Mouse (Mus musculus) embryonic facial prominence, embryonic 12.5 days (tissue): Measurements from ENCODE around the gene Gpr176. TPM values are rescaled to one million over a fixed set of nuclear protein-coding genes. Genes with fewer than 3 reads are reported as not detected.

Source experiments
- ATAC-seq: fragments of 200-750 bp; cut with Nextera tagmentation; 2 replicates; pipeline ENCODE4 v1.8.0; 2017; ENCODE audit not compliant: insufficient number of reproducible peaks, insufficient read depth, low FRiP score, low TSS enrichment
- H3K27ac ChIP-seq: fragments of 300-500 bp; sonication (generic); 2 replicates; pipeline ENCODE4 v1.5.1; 2016; ENCODE audit warnings: mild to moderate bottlenecking
- H3K27me3 ChIP-seq: fragments of 300-500 bp; sonication (generic); 2 replicates; pipeline ENCODE4 v1.6.1; 2016; ENCODE audit warnings: mild to moderate bottlenecking, moderate library complexity
- H3K36me3 ChIP-seq: fragments of 300-500 bp; sonication (generic); 2 replicates; pipeline ENCODE4 v1.6.1; 2016; ENCODE audit warnings: mild to moderate bottlenecking
- H3K4me1 ChIP-seq: fragments of 300-500 bp; sonication (generic); 2 replicates; pipeline ENCODE4 v1.6.1; 2016
- H3K4me2 ChIP-seq: fragments of 300-500 bp; sonication (generic); replicated peaks from 2 replicates; pipeline ENCODE4 v1.6.1; 2016; ENCODE audit warnings: mild to moderate bottlenecking, moderate library complexity
- H3K4me3 ChIP-seq: fragments of 300-500 bp; sonication (generic); 2 replicates; pipeline ENCODE4 v1.5.1; 2016; ENCODE audit warnings: mild to moderate bottlenecking
- H3K9ac ChIP-seq: fragments of 300-500 bp; sonication (generic); 2 replicates; pipeline ENCODE4 v1.6.1; 2016; ENCODE audit warnings: mild to moderate bottlenecking, moderate library complexity
- H3K9me3 ChIP-seq: fragments of 300-500 bp; sonication (generic); 2 replicates; pipeline ENCODE4 v1.6.1; 2016; ENCODE audit warnings: mild to moderate bottlenecking, moderate library complexity
- WGBS: fragments of 180-500 bp; shearing (Covaris S2); methylation state at CpG from one replicate; pipeline ENCODE4 v1.1.7; 2016; 5-methylcytosine and 5-hydroxymethylcytosine counted together
- polyA plus RNA-seq: library from polyadenylated mRNA; unstranded; fragments of >200 nt; fragmentation: Nextera tagmentation; extraction: Ambion mirVana; gene quantifications from 2 replicates; pipeline ENCODE4 v1.2.1, GENCODE M21; 2016

The Gpr176 gene
- polyA plus RNA-seq, 1 experiment from 2014 or later = 0.41 TPM

DNA sequence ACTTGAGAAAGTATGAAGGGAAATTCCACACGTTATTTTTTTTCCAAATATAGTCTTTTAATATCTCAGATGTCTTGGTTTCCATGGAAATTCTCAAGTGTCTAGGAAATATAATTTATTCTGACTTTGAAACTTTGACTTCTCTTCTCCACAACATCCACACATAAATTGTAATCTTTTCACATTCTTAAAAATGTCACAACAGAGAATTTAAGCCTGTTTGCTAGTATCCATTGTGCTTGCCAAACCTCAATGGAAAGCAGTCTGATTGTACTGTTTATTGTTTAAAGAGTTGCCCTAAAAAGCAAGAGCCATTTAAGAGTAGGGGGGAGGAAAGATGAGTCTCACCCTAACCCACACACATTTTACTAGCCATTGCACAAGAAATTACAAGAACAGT is 1.4 kb downstream of the Gpr176 start:
- peaks cover 9% of the 10 kb centered on the region; the same call in 1 of the 2 replicates for H3K4me1 ChIP-seq
- no peak overlapping the region for H3K4me3 ChIP-seq
- H3K9me3 ChIP-seq = no peaks in the 10 kb centered on the region
- no peak for ATAC-seq
- no peaks in the 10 kb centered on the region for H3K36me3 ChIP-seq
- H3K4me2 ChIP-seq = no peak overlapping the region
- H3K9ac ChIP-seq = no peak overlapping the region
- peaks cover 35% of the 10 kb centered on the region for H3K27me3 ChIP-seq
- WGBS = 48% methylated on average over 1 of the region's 1 CpGs
- no peak overlapping the region for H3K27ac ChIP-seq

DNA sequence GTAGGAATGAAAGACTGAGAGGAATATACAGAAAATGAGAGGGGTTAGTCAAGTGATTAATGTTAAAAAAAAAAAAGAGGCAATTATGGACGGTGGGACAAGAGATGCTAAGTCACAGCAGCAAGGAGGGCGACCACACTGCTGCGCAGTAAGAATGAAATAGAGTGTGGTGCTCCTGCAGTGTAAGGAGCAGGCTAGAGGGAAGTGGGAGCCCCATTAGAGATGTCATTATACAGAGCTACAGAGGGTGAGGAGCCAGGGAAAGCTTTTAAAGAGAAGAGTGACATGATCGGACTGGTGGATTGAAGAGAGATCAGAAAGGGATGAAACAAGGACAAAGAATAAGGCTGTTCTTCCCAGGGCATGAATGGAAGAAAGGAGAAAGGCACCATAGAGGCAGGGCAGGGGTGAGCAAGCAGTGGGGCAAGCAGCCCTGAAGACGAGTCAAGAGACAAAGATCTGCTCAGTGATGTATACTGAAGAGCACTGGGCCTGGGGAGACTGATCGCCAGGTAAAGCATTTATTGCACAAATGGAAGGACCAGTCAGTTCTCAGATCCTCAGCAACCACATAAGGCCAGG is 18.0 kb downstream of the Gpr176 start:
- ATAC-seq = no peak
- Histone ChIP-seq H3K4me1 (no peaks in the 10 kb centered on the region), H3K27me3 (no peaks in the 10 kb centered on the region), H3K36me3 (no peaks in the 10 kb centered on the region), H3K4me3 (no peak overlapping the region), H3K9me3 (no peaks in the 10 kb centered on the region), H3K27ac (no peak overlapping the region), H3K9ac (no peak overlapping the region), H3K4me2 (no peak overlapping the region)
- WGBS = 68% methylated on average over 6 of the region's 6 CpGs

DNA sequence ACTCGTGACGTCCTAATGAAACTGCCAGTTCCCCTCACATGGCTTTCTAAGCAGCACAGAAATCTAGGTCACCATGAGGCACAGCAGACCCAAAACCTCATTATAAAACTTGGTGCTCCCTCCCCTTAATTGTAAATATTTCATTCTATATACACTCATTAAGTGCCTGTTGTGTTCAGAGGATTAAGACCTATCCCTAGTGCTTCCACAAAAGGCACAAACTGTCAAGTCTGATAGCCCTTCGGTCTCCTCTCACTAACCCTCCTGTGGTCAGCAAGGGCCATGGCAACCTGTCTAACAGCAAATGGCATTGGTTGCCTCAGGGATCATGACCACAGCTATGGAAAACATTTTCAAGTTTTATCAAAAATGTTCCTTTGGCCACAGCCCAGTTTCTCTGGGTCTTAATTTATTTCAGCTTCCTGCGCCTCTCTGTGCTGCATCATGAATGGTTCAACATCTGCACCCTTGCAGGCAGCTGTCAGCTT is 19.3 kb downstream of the Gpr176 start:
- Histone ChIP-seq H3K27ac (no peak overlapping the region), H3K4me1 (no peaks in the 10 kb centered on the region), H3K4me3 (no peak overlapping the region), H3K9me3 (no peaks in the 10 kb centered on the region), H3K9ac (no peak overlapping the region), H3K27me3 (no peaks in the 10 kb centered on the region), H3K36me3 (no peaks in the 10 kb centered on the region), H3K4me2 (no peak overlapping the region)
- no peak for ATAC-seq
- 68% methylated on average over 4 of the region's 4 CpGs for WGBS

DNA sequence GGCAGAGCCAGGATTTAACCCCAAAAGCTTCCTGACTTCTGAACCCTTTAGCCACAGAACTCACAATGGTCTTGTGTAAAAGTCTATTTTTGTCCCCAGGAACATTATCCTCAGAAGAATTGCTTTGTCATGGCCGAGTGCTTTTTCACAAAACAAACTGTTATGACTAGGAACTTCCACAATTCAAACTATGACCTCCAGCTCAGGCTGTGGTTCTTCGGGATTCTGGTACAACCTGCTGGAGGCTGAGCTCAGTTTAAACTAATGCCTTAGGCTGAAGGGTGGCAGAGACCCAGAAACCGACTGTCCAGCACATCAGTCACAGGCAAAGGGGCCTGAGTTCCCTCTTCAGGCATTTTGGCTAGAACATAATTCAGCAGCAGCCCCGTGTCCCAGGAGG is 19.7 kb downstream of the Gpr176 start:
- ATAC-seq = no peak
- WGBS = 50% methylated on average over 4 of the region's 4 CpGs
- no peaks in the 10 kb centered on the region for H3K9me3 ChIP-seq
- H3K27ac ChIP-seq = no peak overlapping the region
- no peaks in the 10 kb centered on the region for H3K4me1 ChIP-seq
- no peak overlapping the region for H3K9ac ChIP-seq
- H3K4me2 ChIP-seq = no peak overlapping the region
- no peak overlapping the region for H3K4me3 ChIP-seq
- no peaks in the 10 kb centered on the region for H3K36me3 ChIP-seq
- H3K27me3 ChIP-seq = no peaks in the 10 kb centered on the region

DNA sequence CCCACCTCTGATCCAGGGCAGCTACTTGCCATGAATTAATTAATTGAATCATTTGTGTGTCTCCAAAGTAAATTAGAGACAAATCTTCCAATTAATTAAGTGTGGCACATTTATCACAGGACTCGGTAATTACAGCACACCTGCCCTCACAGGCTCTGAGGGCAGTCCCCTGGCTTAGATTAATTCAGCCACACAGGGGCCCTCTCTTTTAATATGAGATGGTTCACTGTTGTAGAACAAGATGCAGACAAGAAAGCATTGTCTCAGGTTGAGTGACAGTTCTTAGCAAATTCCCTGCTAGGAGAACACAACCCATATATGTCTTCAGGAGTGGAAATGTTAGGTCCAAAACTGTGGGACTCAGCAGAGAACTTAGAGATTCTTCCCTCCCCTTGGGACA is 27.7 kb downstream of the Gpr176 start:
- no peaks in the 10 kb centered on the region for H3K36me3 ChIP-seq
- no peaks in the 10 kb centered on the region for H3K9me3 ChIP-seq
- H3K4me1 ChIP-seq = no peaks in the 10 kb centered on the region
- no peak overlapping the region for H3K4me3 ChIP-seq
- no peak overlapping the region for H3K9ac ChIP-seq
- WGBS = 43% methylated on average over 1 of the region's 1 CpGs
- no peak overlapping the region for H3K27ac ChIP-seq
- ATAC-seq = no peak
- H3K4me2 ChIP-seq = no peak overlapping the region
- H3K27me3 ChIP-seq = no peaks in the 10 kb centered on the region

DNA sequence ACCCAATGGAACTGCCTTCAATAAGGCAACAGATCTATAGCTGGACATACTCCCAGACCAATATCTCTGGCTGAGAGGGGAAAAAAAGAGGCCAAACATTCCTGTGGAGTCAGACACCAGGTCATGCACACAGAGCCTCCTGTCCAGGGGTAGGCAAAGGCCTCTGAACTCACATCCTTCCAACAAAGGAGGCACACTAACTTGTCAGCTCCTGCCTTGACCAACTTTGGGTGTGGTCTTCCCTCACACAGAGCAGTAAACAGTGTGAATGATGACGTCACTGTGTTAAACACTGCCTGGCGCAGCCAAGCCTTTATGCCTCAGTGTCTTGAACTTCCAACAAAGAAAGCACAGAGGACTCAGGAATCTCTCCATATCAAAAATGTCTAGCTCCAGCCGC is 29.3 kb downstream of the Gpr176 start:
- Histone ChIP-seq H3K4me3 (no peak overlapping the region), H3K27ac (no peak overlapping the region), H3K27me3 (no peaks in the 10 kb centered on the region), H3K4me1 (no peaks in the 10 kb centered on the region), H3K9ac (no peak overlapping the region), H3K9me3 (no peaks in the 10 kb centered on the region), H3K4me2 (no peak overlapping the region), H3K36me3 (no peaks in the 10 kb centered on the region)
- ATAC-seq = no peak
- 77% methylated on average over 3 of the region's 3 CpGs for WGBS

DNA sequence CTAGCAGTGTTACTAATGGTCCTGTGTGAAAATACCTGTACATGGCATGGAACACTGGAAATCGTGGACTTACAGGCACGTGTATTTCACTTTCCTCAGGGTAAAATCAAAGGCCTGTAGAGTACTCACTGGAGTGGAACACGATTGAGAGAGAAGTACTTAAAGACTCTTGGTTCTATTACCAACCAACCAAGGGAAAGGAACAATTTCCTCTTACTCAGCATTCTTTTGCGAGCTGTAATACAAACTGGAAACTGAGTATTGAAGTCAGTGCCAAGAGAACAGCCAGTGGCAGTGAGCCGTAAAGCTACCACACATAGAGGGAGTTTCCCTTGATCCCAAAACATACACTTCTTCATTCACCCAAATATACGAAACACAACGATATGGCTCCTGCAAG is 31.9 kb downstream of the Gpr176 start:
- no peak for ATAC-seq
- H3K4me2 ChIP-seq = no peak overlapping the region
- WGBS = 80% methylated on average over 7 of the region's 7 CpGs
- H3K36me3 ChIP-seq = no peaks in the 10 kb centered on the region
- H3K27ac ChIP-seq = no peak overlapping the region
- no peak overlapping the region for H3K9ac ChIP-seq
- no peaks in the 10 kb centered on the region for H3K27me3 ChIP-seq
- no peaks in the 10 kb centered on the region for H3K9me3 ChIP-seq
- H3K4me1 ChIP-seq = no peaks in the 10 kb centered on the region
- no peak overlapping the region for H3K4me3 ChIP-seq

DNA sequence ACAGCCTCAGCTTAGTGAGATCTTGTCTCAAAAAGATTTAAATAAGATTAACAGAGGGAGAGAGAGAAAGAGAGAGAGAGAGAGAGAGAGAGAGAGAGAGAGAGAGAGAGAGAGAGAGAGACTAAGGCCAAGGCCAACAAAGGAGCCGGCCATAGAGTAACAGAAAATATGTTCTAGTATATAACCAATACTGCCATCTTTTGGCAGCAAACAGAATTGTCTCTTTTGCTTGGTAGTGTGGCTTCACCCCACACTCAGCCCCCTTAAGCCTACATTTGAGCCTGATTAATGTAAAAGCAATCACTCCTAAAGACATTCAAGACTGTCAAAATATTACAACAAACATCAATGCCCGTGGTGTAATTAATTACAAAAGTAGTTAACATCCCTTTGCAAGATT is 37.1 kb downstream of the Gpr176 start:
- H3K4me1 ChIP-seq = no peaks in the 10 kb centered on the region
- H3K36me3 ChIP-seq = no peaks in the 10 kb centered on the region
- H3K4me3 ChIP-seq = no peak overlapping the region
- no peaks in the 10 kb centered on the region for H3K27me3 ChIP-seq
- no peak overlapping the region for H3K9ac ChIP-seq
- no peak for ATAC-seq
- WGBS = 48% methylated on average over 2 of the region's 2 CpGs
- no peaks in the 10 kb centered on the region for H3K9me3 ChIP-seq
- H3K27ac ChIP-seq = no peak overlapping the region
- H3K4me2 ChIP-seq = no peak overlapping the region

DNA sequence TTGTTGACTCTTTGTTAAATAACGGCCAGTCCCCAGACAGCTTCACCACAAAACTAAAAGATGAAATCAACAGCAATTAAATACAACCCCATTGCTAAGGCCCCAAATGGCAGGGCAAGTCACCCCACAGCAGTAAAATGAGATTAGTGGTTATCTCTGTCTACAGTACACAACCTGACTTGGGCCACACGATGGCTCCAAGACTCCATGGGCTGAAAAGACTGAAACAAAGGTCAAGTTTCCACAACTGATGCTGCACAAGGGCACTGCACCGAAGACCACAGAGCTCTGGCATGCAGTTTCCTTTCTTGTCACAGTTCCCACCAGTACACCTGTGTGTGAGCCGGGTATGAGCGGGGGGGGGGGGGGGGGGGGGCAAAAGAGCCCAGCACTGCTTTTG is 50.6 kb downstream of the Gpr176 start:
- WGBS = 61% methylated on average over 4 of the region's 5 CpGs
- ATAC-seq = no peak

DNA sequence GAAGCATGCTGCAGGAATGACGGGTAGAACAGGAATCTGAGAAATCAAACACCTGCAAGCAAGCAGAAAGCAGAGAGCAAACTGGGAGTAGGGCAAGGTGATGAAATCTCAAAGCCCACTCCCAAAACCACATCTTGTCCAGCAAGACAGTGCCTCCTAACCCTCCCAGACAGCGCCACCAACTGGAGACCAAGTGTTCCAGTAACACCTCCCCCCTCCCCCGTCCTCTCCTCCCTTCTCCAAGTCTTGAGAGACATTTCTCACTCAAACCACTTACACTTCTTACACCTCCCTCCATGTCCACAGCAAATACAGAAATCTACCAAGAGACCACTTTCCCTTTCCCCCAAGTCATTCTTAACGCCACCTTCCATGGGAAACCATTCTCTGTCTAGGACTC is 51.4 kb downstream of the Gpr176 start:
- Histone ChIP-seq H3K27me3 (no peaks in the 10 kb centered on the region), H3K9ac (no peak overlapping the region), H3K9me3 (no peaks in the 10 kb centered on the region), H3K27ac (no peak overlapping the region), H3K36me3 (no peaks in the 10 kb centered on the region), H3K4me1 (no peaks in the 10 kb centered on the region), H3K4me2 (no peak overlapping the region), H3K4me3 (no peak overlapping the region)
- no peak for ATAC-seq
- 70% methylated on average over 4 of the region's 4 CpGs for WGBS

More for the DNA sequence above, 50.6 kb downstream of the Gpr176 start:
- Histone ChIP-seq H3K4me3 (no peak overlapping the region), H3K9ac (no peak overlapping the region), H3K27ac (no peak overlapping the region), H3K4me2 (no peak overlapping the region), H3K4me1 (no peaks in the 10 kb centered on the region), H3K9me3 (no peaks in the 10 kb centered on the region), H3K27me3 (no peaks in the 10 kb centered on the region), H3K36me3 (no peaks in the 10 kb centered on the region)

DNA sequence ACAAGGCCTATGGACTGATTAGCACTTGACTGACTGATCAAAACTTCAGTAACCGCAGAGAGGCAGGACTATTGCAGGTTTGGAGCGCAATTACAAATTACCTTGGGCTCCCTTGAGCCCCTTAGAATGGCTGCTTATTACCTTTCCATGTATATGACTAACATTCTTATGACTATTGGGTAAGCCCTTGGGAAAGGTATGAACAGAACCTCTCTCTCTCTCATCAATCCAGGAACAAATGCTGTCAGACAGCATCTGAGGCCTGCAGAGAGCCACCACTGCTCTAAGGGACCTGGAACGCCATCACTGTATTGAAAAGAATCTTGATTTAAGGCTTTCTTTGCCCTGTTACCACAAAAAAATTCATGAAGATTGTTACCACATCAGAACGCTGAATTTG is 52.1 kb downstream of the Gpr176 start:
- no peak overlapping the region for H3K4me2 ChIP-seq
- WGBS = 87% methylated on average over 4 of the region's 4 CpGs
- H3K27me3 ChIP-seq = no peaks in the 10 kb centered on the region
- no peaks in the 10 kb centered on the region for H3K4me1 ChIP-seq
- no peak overlapping the region for H3K9ac ChIP-seq
- no peak for ATAC-seq
- H3K4me3 ChIP-seq = no peak overlapping the region
- H3K36me3 ChIP-seq = no peaks in the 10 kb centered on the region
- no peak overlapping the region for H3K27ac ChIP-seq
- no peaks in the 10 kb centered on the region for H3K9me3 ChIP-seq

DNA sequence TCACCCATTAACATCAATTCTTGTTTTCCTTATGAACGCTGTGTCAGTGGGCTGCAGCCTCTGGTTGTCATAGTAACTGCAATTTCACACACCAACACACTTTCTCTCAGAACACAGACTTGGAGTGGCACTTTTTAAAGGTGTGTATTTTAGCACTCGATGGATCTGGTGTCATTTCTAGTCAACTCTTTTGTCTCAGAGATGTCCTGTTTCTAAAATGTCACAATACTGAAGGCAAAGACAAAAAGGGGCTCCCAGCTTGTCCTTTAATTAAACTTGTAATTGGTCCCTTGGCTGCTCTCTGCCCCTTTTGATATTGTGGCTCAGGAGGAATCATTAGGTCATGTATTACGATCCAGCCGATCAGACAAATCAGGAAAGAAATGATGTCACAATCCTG is 52.7 kb downstream of the Gpr176 start:
- Histone ChIP-seq H3K4me3 (no peak overlapping the region), H3K4me2 (no peak overlapping the region), H3K36me3 (no peaks in the 10 kb centered on the region), H3K27ac (no peak overlapping the region), H3K27me3 (no peaks in the 10 kb centered on the region), H3K9me3 (no peaks in the 10 kb centered on the region), H3K4me1 (no peaks in the 10 kb centered on the region), H3K9ac (no peak overlapping the region)
- 73% methylated on average over 4 of the region's 4 CpGs for WGBS
- ATAC-seq = no peak

DNA sequence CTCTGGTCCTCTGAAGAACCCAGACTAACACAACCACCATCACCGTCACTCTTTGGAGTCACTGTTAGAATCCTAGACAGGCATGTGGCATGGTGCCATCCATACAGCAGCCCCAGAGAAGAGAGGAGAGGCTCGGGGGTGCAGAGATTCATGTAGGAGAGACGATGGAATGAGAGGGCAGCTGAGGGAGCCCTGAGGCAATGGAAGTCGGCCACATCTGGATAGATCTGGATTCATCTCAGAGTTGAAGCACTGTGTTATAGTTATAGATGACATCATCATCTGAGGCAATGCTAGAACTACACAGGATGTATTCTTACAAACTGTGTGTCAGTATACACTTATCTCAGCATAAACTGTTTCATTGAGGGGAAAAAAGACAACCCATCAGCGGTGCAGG is 54.0 kb downstream of the Gpr176 start:
- no peaks in the 10 kb centered on the region for H3K4me1 ChIP-seq
- WGBS = 50% methylated on average over 5 of the region's 5 CpGs
- no peak overlapping the region for H3K4me3 ChIP-seq
- H3K9ac ChIP-seq = no peak overlapping the region
- no peak overlapping the region for H3K27ac ChIP-seq
- no peaks in the 10 kb centered on the region for H3K9me3 ChIP-seq
- no peak for ATAC-seq
- H3K27me3 ChIP-seq = no peaks in the 10 kb centered on the region
- H3K36me3 ChIP-seq = no peaks in the 10 kb centered on the region
- no peak overlapping the region for H3K4me2 ChIP-seq
